ENCODE assay signal across 8 mouse cellular contexts in the genomic region with DNA sequence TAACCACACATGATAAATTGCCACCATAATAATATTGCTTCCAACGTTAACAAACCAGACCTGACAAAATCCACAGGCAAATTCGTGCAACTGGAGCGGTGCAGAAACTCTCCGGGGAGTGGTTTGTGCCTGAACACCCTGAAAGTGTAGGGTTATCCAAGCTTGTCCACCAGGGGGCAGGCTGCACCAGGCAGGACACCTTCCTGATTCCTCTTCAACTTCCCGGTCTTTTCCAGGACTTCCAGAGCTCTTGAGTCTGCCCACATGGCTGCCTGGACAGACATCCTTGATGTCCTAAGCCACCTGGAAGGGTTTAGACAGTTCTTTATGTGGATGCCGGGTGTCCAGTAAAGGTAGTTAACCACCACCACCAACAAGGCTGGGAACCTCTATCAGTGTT. TPM values are rescaled to one million over a fixed set of nuclear protein-coding genes. Genes with fewer than 3 reads are reported as not detected.
DNase-seq lines count a peak whose midpoint lies in the region; TF ChIP-seq lines count a peak whose summit lies in the region.
"Had no signal": no experiment of that assay in that cellular context is flagged by ENCODE, and none has a peak within 500 bp of the region (broad histone marks: within the 10 kb centered on the region; RNA-seq: fewer than 3 reads in every experiment).

No protein-coding gene starts in this region.

- no peaks in the 10 kb centered on the region for H3K27me3 ChIP-seq in MEL (ENCODE audit: control insufficient read depth in 1 of 2, insufficient read depth in 2 of 2, low read length in 2 of 2)
- H3K27me3 ChIP-seq: embryonic facial prominence, embryonic 15.5 days had no signal

- H3K9me3 ChIP-seq in MEL (replicated peaks; ENCODE audit: insufficient read depth, low read length): no peaks in the 10 kb centered on the region
- H3K9me3 ChIP-seq: embryonic facial prominence, embryonic 15.5 days had no signal

- no peak for TF ChIP-seq EP300 in MEL (IDR thresholded peaks at IDR 0.05; ENCODE audit: low read depth in 1 of 2, low read length in 2 of 2)

- H3K36me3 ChIP-seq in MEL (ENCODE audit: control insufficient read depth in 1 of 2, insufficient read depth in 2 of 2, low read length in 2 of 2): no peaks in the 10 kb centered on the region
- H3K36me3 ChIP-seq: embryonic facial prominence, embryonic 15.5 days had no signal

- no peaks in the 10 kb centered on the region for H3K79me2 ChIP-seq in MEL (ENCODE audit: control insufficient read depth, insufficient read depth, low read length, poor library complexity)

- no peak overlapping the region for H3K27ac ChIP-seq in MEL (ENCODE audit: control insufficient read depth, low read depth, low read length)
- H3K27ac ChIP-seq: embryonic facial prominence, embryonic 15.5 days had no signal

- TF ChIP-seq CTCF in MEL (IDR thresholded peaks at IDR 0.05 in 2 of 3, conservative IDR thresholded peaks at IDR 0.05 in 1 of 3; ENCODE audit: control insufficient read depth in 1 of 3, insufficient read depth in 1 of 3, low read depth in 2 of 3, low read length in 3 of 3, poor library complexity in 1 of 3, severe bottlenecking in 1 of 3): peak; percentile 69 to 82 (median 72)

- TF ChIP-seq RAD21 in MEL (IDR thresholded peaks at IDR 0.05; ENCODE audit: low read depth, low read length): peak; percentile 52

- TF ChIP-seq POLR2A in MEL (IDR thresholded peaks at IDR 0.05; ENCODE audit: control insufficient read depth in 1 of 2, insufficient read depth in 1 of 2, low read depth in 1 of 2, low read length in 2 of 2, poor library complexity in 1 of 2): no peak

- peak; percentile 57 for DNase-seq in layer of hippocampus, adult 11-12 months (ENCODE audit: low spot score)
- no peak for DNase-seq in layer of hippocampus, postnatal 36 days
- DNase-seq in CD4-positive helper T cell, adult 2 months (ENCODE audit: low read depth, low spot score): peak; percentile 38
- DNase-seq in MEL (ENCODE audit: low read depth, low spot score): peak; percentile 50
- peak; percentile 70 for DNase-seq in embryo, embryonic 10.5 days (ENCODE audit: low spot score)
- peak; percentile 85 to 89 for DNase-seq in kidney, postnatal 4 days
- peak; percentile 55 for DNase-seq in right cerebral cortex, postnatal 4 days

- no peaks in the 10 kb centered on the region for H3K4me1 ChIP-seq in MEL (ENCODE audit: control insufficient read depth in 1 of 2, insufficient read depth in 2 of 2, low read length in 2 of 2)
- H3K4me1 ChIP-seq: embryonic facial prominence, embryonic 15.5 days had no signal

- H3K4me3 ChIP-seq in MEL (ENCODE audit: control insufficient read depth in 1 of 2, insufficient read depth in 1 of 2, low read depth in 2 of 2, low read length in 2 of 2): no peak overlapping the region
- H3K4me3 ChIP-seq: embryonic facial prominence, embryonic 15.5 days had no signal

- H3K9ac ChIP-seq in MEL (ENCODE audit: control insufficient read depth, low read depth, low read length, poor library complexity, severe bottlenecking): no peak overlapping the region
- H3K9ac ChIP-seq: embryonic facial prominence, embryonic 15.5 days had no signal

TF ChIP-seq in MEL, 35 proteins besides CTCF, POLR2A, EP300 and RAD21:
- TF ChIP-seq ZC3H11A (IDR thresholded peaks at IDR 0.05; ENCODE audit: low read depth, low read length) (peak; percentile 44), BHLHE40 (IDR thresholded peaks at IDR 0.05; ENCODE audit: borderline replicate concordance, low read depth, low read length) (no peak), SMC3 (IDR thresholded peaks at IDR 0.05; ENCODE audit: low read depth, low read length) (peak; percentile 75), MAFK (IDR thresholded peaks at IDR 0.05; ENCODE audit: borderline replicate concordance, low read depth, low read length) (no peak), ELF1 (IDR thresholded peaks at IDR 0.05; ENCODE audit: low read depth, low read length) (no peak)

RNA-seq across cellular contexts. Expression of gene Grrp1, which starts 9.3 kb away (rescaled TPM):
- 1 to 10 TPM; 2.7 to 7.4 TPM for total RNA-seq in layer of hippocampus, postnatal 36 days (2021)
- total RNA-seq in MEL (2012; rRNA removed): not detected in 2 replicates
- polyA plus RNA-seq in MEL (2012; ENCODE audit: insufficient read depth in 1 of 2, insufficient read length in 2 of 2, low read depth in 1 of 2, low replicate concordance in 2 of 2, missing spikeins in 1 of 2): not detected

RNA-seq across cellular contexts. Expression of gene Gm30191, which starts 16.5 kb away (rescaled TPM):
- not detected for total RNA-seq in layer of hippocampus, postnatal 36 days (2021)
- total RNA-seq in MEL (2012; rRNA removed): not detected in 2 replicates
- polyA plus RNA-seq in MEL (2012; ENCODE audit: insufficient read depth in 1 of 2, insufficient read length in 2 of 2, low read depth in 1 of 2, low replicate concordance in 2 of 2, missing spikeins in 1 of 2): not detected
- polyA plus RNA-seq: embryonic facial prominence, embryonic 15.5 days had no signal

RNA-seq across cellular contexts. Expression of gene Zfp593, which starts 17.8 kb away (rescaled TPM):
- 10 to 100 TPM; 10.2 to 11.4 TPM for total RNA-seq in layer of hippocampus, postnatal 36 days (2021)
- 27.3 and 30.4 TPM in 2 replicates for total RNA-seq in MEL (2012; rRNA removed)
- polyA plus RNA-seq in MEL (2012; ENCODE audit: insufficient read depth in 1 of 2, insufficient read length in 2 of 2, low read depth in 1 of 2, low replicate concordance in 2 of 2, missing spikeins in 1 of 2): 10 to 100 TPM in 1 of 2 experiments, not detected in 1; 33.9 TPM

RNA-seq across cellular contexts. Expression of gene E130218I03Rik, which starts 19.7 kb away (rescaled TPM):
- not detected for total RNA-seq in layer of hippocampus, postnatal 36 days (2021)
- 1.6 and 2.8 TPM in 2 replicates for total RNA-seq in MEL (2012; rRNA removed)
- 1 to 10 TPM in 1 of 2 experiments, not detected in 1; 1.6 TPM for polyA plus RNA-seq in MEL (2012; ENCODE audit: insufficient read depth in 1 of 2, insufficient read length in 2 of 2, low read depth in 1 of 2, low replicate concordance in 2 of 2, missing spikeins in 1 of 2)

RNA-seq across cellular contexts. Expression of gene Pdik1l, which starts 24.5 kb away (rescaled TPM):
- total RNA-seq in layer of hippocampus, postnatal 36 days (2021): 10 to 100 TPM; 16.7 to 21.5 TPM
- 13.0 and 14.3 TPM in 2 replicates for total RNA-seq in MEL (2012; rRNA removed)
- polyA plus RNA-seq in MEL (2012; ENCODE audit: insufficient read depth in 1 of 2, insufficient read length in 2 of 2, low read depth in 1 of 2, low replicate concordance in 2 of 2, missing spikeins in 1 of 2): 10 to 100 TPM; 11.7 to 32.1 TPM

Comparison
In these comparisons a context has a peak if more than half of its experiments do, and no peak if none do; other contexts are left out.
1. DNase-seq: peak in layer of hippocampus, adult 11-12 months (single experiment), CD4-positive helper T cell, adult 2 months (single experiment), MEL (single experiment), embryo, embryonic 10.5 days (single experiment), kidney, postnatal 4 days (2 of 2) and right cerebral cortex, postnatal 4 days (single experiment); none in layer of hippocampus, postnatal 36 days (0 of 2).